Mouse (Mus musculus) neutrophil, adult 5-6 weeks (primary cell): Measurements from ENCODE around the gene Oaz3. TPM values are rescaled to one million over a fixed set of nuclear protein-coding genes. Genes with fewer than 3 reads are reported as not detected.

Experiments used
- ATAC-seq: fragments of 151-379, 151-347 bp; 2 replicates; pipeline ENCODE4 v1.8.0; 2017; ENCODE audit warnings: mild to moderate bottlenecking, moderate TSS enrichment; ENCODE audit not compliant: insufficient number of reproducible peaks, poor library complexity, low FRiP score, severe bottlenecking; ENCODE audit errors: extremely low read depth
- total RNA-seq: library from RNA; stranded (forward); fragments of 200-1000 nt; gene quantifications from 2 replicates; pipeline ENCODE4 v1.2.3, GENCODE M21; 2017

Gene Oaz3
- total RNA-seq, 1 experiment from 2014 or later, result not detected

DNA sequence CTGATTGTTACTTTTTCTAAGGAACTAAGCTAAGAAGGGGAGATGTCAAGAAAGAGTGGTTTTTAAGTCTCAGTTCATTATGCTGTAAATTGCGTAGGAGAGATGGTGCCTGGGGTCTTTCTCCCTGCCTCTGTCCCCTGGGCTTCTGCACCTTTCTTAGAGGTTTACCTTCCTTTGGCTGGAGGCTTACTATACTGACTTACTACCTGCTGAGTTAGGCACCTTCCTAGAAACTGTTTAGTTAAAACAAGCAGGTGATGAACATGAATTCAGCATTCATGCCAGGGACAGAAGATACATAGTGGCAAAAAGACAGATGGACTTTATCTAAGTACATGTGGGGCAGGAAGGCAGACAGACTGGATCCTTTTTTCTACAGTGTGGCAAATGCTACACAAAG, 47.4 kb downstream of the Oaz3 start:
- ATAC-seq, result no peak

DNA sequence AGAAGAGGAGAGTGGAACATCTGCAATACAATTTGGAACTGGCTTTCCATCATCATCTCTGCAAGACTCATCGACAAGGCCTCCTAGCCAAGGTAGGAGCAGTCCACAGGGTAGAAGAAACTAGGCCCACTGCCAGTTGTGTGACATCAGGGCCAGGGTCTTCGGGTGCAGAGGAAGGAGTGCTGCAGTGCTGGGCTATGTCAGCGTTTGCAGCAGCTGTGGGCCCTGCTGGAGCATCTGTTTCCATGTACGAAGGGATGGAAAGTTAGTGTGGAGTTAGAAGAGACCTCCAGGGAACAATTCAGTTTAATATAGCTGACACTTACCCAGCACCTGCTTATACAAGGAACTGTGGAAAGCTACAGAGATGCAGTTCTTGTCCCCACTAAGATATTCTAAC, 50.7 kb downstream of the Oaz3 start:
- ATAC-seq, result no peak

DNA sequence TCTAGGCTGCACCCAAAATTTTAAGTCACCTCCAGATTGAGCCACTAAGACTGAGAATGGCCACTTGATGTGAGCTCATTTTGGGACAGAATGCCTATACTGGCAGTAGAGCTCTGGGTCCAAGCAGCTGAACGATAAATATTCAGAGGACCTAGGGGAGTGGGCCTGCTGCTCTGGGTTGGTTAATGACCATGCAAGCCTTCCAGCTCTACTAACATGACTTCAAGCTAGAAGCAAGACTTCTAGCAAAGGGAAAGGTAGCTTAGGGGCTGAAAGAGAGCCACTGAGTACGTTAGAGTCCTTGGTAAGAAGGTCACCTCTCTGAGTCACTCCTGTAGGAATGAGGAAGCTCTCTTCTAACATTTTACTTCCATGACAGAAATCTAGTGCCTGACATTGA, 51.6 kb downstream of the Oaz3 start:
- ATAC-seq, result no peak

GRCm38 (mm10) chr3:94391001-94391400, 52.7 kb downstream of the Oaz3 start:
- ATAC-seq, result no peak

DNA sequence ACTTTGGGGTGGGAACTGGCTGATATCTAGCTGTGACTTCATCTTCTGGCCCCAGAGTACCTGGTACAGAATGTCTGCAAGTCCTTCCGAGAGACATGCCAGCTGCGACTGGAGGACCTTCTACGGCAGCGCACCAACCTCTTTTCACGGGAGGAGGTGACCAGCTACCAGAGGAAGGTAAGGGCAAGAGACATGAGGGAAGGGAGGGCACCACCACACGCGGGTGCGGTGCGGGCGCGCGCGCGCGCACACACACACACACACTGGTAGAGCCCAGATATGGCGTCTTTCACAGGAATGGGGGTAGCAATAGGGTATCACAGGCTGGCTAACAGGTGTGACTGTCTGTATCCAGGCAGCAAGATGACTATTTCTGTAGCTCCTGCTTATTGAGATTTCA, 54.3 kb downstream of the Oaz3 start:
- no peak for ATAC-seq

- ATAC-seq, result no peak
Observed at GRCm38 (mm10) chr3:94388047-94388446, 55.7 kb downstream of the Oaz3 start.

DNA sequence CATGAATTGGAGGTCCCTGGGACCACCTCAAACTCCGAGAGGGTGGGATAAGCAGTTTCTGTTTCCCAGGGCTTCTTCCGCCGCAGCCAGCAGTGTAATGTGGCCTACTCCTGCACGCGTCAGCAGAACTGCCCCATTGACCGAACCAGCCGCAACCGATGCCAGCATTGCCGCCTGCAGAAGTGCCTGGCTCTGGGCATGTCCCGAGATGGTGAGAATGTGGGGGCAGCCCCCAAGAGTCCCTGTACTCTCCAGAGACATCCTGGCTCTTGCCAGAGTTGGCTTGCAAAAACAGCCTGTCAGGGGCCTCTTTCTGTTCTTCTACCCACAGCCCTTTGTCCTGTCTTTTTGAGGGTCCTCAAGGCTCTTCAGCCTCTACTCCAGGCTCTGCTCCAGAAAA, 56.3 kb downstream of the Oaz3 start:
- ATAC-seq, result no peak

DNA sequence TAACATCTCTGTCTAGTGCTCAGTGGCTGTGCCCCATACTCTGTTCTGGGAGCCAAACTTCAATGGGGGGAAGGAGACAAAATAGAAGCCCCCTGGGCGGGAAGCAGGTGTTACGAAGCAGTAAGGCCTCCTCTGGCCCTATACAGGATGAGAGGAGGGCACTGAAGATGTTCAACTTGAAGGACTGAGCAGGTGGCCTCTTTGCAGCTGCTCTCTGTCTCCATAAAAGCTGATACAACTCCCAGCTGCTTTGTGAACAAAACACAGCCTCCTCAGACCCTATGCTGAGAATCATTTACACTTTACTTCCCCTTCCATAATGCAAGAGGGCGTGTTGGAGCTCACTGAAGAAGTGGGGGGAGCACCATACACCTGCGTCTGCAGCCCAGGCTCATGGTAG, 57.0 kb downstream of the Oaz3 start:
- ATAC-seq, result no peak

DNA sequence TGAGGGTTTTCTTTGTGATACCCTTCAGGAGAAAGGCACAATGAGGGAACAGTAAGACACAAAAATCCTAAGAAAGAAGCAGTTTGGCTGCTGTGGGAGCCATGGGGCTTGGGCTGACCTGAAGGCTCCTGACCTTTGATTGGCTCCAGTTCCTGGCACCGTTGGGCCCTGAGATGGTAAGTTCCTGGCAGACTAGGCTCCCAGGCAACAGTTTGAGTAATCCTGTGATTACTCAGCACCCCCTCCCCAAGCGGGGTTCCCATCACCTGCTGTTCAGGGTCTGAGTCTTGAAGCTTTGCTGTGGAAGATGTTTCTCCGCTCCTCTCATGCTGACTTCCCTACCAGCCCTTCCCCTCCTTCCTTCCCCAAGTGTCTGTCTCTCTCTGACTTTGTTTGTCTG, 60.2 kb downstream of the Oaz3 start:
- ATAC-seq, result no peak

Other genes starting within 250 kb of the Oaz3 start
- not detected in 2 replicates for gene Gm5286, start 247.2 kb downstream of the Oaz3 start, total RNA-seq
- not detected in 2 replicates for gene Gm4778, start 179.9 kb downstream of the Oaz3 start, total RNA-seq
- gene Them4, start 133.8 kb downstream of the Oaz3 start, total RNA-seq, result 5.0 and 5.9 TPM in 2 replicates
- gene Them5, start 101.8 kb downstream of the Oaz3 start, total RNA-seq, result not detected in 2 replicates
- gene C2cd4d, start 81.5 kb downstream of the Oaz3 start, total RNA-seq, result not detected in 2 replicates
- 0.74 and 1.3 TPM in 2 replicates for gene Rorc, start 71.1 kb downstream of the Oaz3 start, total RNA-seq
- gene Lingo4, start 45.4 kb downstream of the Oaz3 start, total RNA-seq, result not detected in 2 replicates
- 0.58 and 1.1 TPM in 2 replicates for gene Tdrkh, start 30.6 kb downstream of the Oaz3 start, total RNA-seq
- gene Mrpl9, start 597 bp downstream of the Oaz3 start, total RNA-seq, result 40.0 and 42.2 TPM in 2 replicates
- gene Celf3, start 34.4 kb upstream of the Oaz3 start, total RNA-seq, result 0.12 TPM in 1 of 2 replicates, not detected in the other
- 1.8 TPM in 1 of 2 replicates, not detected in the other for gene Riiad1, start 36.4 kb upstream of the Oaz3 start, total RNA-seq
- 41.3 and 47.1 TPM in 2 replicates for gene Snx27, start 138.8 kb upstream of the Oaz3 start, total RNA-seq
- gene Gm10972, start 199.2 kb upstream of the Oaz3 start, total RNA-seq, result not detected in 2 replicates
- 4.1 and 4.9 TPM in 2 replicates for gene Tuft1, start 215.0 kb upstream of the Oaz3 start, total RNA-seq
- gene Selenbp2, start 249.6 kb upstream of the Oaz3 start, total RNA-seq, result not detected in 2 replicates